Mouse (Mus musculus) right cerebral cortex, postnatal 14 days (tissue): ENCODE results near the gene Tmem47.
A peak's percentile ranks its signal among the peaks of the same experiment; 100 is the strongest.

Experiments
- DNase-seq: peaks from one replicate; pipeline ENCODE4 v3.0.0; 2022

The Tmem47 gene

GRCm38 (mm10) chrX:81070210-81070803 lies at the start of gene Tmem47:
TSS of gene Tmem47 (plus strand) at chrX:81070698.
- peak; percentile 64 for DNase-seq

- DNase-seq: peak; percentile 6
Observed at GRCm38 (mm10) chrX:81070804-81071461, 435 bp downstream of the Tmem47 start.

GRCm38 (mm10) chrX:81071746-81072640 lies 1.5 kb downstream of the Tmem47 start:
- DNase-seq: no peak

- DNase-seq: no peak
Observed at GRCm38 (mm10) chrX:81072651-81073050, 2.2 kb downstream of the Tmem47 start.

GRCm38 (mm10) chrX:81073834-81074233 lies 3.3 kb downstream of the Tmem47 start:
- no peak for DNase-seq

GRCm38 (mm10) chrX:81078522-81078921 lies 8.0 kb downstream of the Tmem47 start:
- DNase-seq: no peak

- no peak for DNase-seq
Observed at GRCm38 (mm10) chrX:81080996-81081395, 10.5 kb downstream of the Tmem47 start.

- DNase-seq: peak; percentile 62
Observed at GRCm38 (mm10) chrX:81085025-81085752, 14.7 kb downstream of the Tmem47 start.

GRCm38 (mm10) chrX:81147416-81147815 lies 76.9 kb downstream of the Tmem47 start:
- DNase-seq: no peak
